Mouse (Mus musculus) ZHBTc4 (cell line): ENCODE results near the gene Adam26b.
"Not testable (repeated sequence)": the region's sequence is repeated elsewhere in the genome, so short reads cannot be mapped to it uniquely, and the experiment has no call there.

ENCODE experiments used
- DNase-seq: peaks from one replicate; pipeline ENCODE4 v3.0.0-alpha.2; 2011; ENCODE audit warnings: low read depth, low spot score

Adam26b gene

GRCm38 (mm10) chr8:43528006-43528405, at the start of gene Adam26b:
Adam26b (minus strand) TSS chr8:43528106.
- not testable (repeated sequence) for DNase-seq

- DNase-seq = not testable (repeated sequence)
Measured at GRCm38 (mm10) chr8:43576607-43577006, 48.7 kb upstream of the Adam26b start, which contains the start of gene Adam26a. Adam26a (minus strand) TSS chr8:43576707.
